Mouse (Mus musculus) C2C12 (cell line): ENCODE measurements around the gene Clk2.

Source experiments
- CTCF ChIP-seq: IDR thresholded peaks from one replicate; pipeline ENCODE4 v1.5.1; 2011; ENCODE audit not compliant: control insufficient read depth, insufficient read depth, insufficient read length
- USF1 ChIP-seq: IDR thresholded peaks from one replicate; pipeline ENCODE4 v1.6.1; 2011; ENCODE audit warnings: low read depth, mild to moderate bottlenecking, control low read depth, moderate library complexity

DNA sequence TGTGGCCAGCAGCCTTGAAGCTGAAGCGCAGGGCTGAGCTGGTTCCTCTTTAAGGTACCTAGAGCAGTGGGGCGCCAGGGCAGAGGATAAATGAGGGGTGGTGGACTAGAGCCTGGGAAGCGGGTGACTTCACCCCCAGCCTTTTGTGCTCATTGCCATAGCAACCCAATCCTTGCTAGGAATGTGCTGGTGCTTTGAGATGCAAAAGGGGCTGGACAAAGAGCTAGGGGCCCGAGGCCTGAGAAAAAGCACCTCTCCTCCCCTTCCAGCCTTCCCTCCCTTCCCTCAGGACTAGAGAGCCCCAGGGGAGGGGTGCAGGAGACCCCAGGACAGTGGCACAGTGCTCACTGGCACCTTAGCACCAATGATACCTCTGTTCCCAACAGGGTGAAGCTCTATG lies 61.3 kb downstream of the Clk2 start:
- TF ChIP-seq CTCF, result no peak
- TF ChIP-seq USF1, result no peak
